Mouse (Mus musculus): ENCODE data around the gene Rpl22. TPM values are rescaled to one million over a fixed set of nuclear protein-coding genes. Genes with fewer than 3 reads are reported as not detected.

Gene Rpl22
- polyA plus RNA-seq, 1 experiment from 2014 or later, result 360 TPM

DNA sequence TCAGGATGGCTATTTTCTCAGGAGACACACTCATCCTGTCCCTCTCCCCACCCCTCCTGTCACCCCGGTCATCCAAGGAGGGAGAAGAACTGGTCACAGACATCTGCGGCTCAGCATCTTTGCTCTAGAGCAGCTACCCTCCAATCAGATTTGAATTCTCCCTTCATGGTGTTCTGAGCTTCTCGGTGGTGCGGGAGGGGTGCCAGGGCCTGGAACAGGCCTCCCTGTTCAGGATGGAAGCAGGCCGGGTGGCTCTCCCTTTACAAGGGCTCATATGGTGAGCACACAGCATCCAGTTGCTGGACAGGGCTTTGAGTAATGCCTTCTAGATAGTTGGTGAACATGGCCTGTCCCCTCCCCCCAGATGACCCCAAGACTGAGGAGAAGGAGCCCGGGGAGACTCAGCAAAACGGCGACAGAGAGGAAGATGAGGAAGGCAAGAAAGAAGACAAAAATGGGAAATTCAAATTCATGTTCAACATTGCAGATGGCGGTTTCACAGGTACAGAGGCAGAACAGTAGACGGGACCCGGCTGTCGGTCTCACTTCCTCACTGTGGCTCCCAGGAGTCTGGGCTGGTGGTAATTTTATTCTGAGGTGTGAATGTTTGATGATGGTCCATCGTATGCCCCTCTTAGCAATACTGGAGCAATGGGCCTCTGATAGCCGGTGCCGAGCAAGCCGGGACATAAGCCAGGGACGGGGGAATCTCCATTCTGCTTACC lies 57.1 kb downstream of the Rpl22 start:
- Histone ChIP-seq H3K27me3 (ENCODE audit: control insufficient read depth, insufficient read depth, low read length) (no peaks in the 10 kb centered on the region), H3K9ac (ENCODE audit: low read length) (no peak overlapping the region), H3K27ac (ENCODE audit: low read depth, low read length) (no peak overlapping the region), H3K4me3 (ENCODE audit: low read depth, low read length) (no peak overlapping the region), H3K36me3 (ENCODE audit: control insufficient read depth, insufficient read depth, low read length) (no peaks in the 10 kb centered on the region), H3K4me2 (ENCODE audit: low read depth, low read length, severe bottlenecking) (no peak overlapping the region), H3K9me3 (ENCODE audit: control insufficient read depth, low read length) (no peaks in the 10 kb centered on the region), H3K4me1 (replicated peaks; ENCODE audit: control insufficient read depth, insufficient read depth, low read length) (no peaks in the 10 kb centered on the region)
- ATAC-seq (replicated peaks; ENCODE audit: low FRiP score), result no peak
- 84% methylated on average over 17 of the region's 17 CpGs for WGBS
- DNase-seq (ENCODE audit: low spot score), result no peak

Other genes with a start within 250 kb of the Rpl22 start
- 0.49 TPM in 1 of 2 replicates, not detected in the other for gene Tnfrsf25, start 209.8 kb upstream of the Rpl22 start, polyA plus RNA-seq (2014; fragmentation: Nextera tagmentation; extraction: Ambion mirVana)
- gene Espn, start 173.4 kb upstream of the Rpl22 start, polyA plus RNA-seq (2014; fragmentation: Nextera tagmentation; extraction: Ambion mirVana), result 0.90 and 1.2 TPM in 2 replicates
- gene Hes2, start 166.9 kb upstream of the Rpl22 start, polyA plus RNA-seq (2014; fragmentation: Nextera tagmentation; extraction: Ambion mirVana), result not detected in 2 replicates
- gene Acot7, start 147.6 kb upstream of the Rpl22 start, polyA plus RNA-seq (2014; fragmentation: Nextera tagmentation; extraction: Ambion mirVana), result 75.1 and 77.8 TPM in 2 replicates
- 6.1 and 6.6 TPM in 2 replicates for gene Gpr153, start 51.5 kb upstream of the Rpl22 start, polyA plus RNA-seq (2014; fragmentation: Nextera tagmentation; extraction: Ambion mirVana)
- gene Hes3, start 34.1 kb upstream of the Rpl22 start, polyA plus RNA-seq (2014; fragmentation: Nextera tagmentation; extraction: Ambion mirVana), result 0.53 and 1.0 TPM in 2 replicates
- 22.1 and 23.6 TPM in 2 replicates for gene Icmt, start 28.5 kb upstream of the Rpl22 start, polyA plus RNA-seq (2014; fragmentation: Nextera tagmentation; extraction: Ambion mirVana)
- gene Rnf207, start 6.7 kb upstream of the Rpl22 start, polyA plus RNA-seq (2014; fragmentation: Nextera tagmentation; extraction: Ambion mirVana), result 0.60 and 1.2 TPM in 2 replicates
- 1.3 and 1.5 TPM in 2 replicates for gene Chd5, start 12.9 kb downstream of the Rpl22 start, polyA plus RNA-seq (2014; fragmentation: Nextera tagmentation; extraction: Ambion mirVana)
- gene Nphp4, start 151.0 kb downstream of the Rpl22 start, polyA plus RNA-seq (2014; fragmentation: Nextera tagmentation; extraction: Ambion mirVana), result 5.9 and 7.6 TPM in 2 replicates
- 10.5 and 13.2 TPM in 2 replicates for gene Kcnab2, start 152.1 kb downstream of the Rpl22 start, polyA plus RNA-seq (2014; fragmentation: Nextera tagmentation; extraction: Ambion mirVana)